In the genomic region with DNA sequence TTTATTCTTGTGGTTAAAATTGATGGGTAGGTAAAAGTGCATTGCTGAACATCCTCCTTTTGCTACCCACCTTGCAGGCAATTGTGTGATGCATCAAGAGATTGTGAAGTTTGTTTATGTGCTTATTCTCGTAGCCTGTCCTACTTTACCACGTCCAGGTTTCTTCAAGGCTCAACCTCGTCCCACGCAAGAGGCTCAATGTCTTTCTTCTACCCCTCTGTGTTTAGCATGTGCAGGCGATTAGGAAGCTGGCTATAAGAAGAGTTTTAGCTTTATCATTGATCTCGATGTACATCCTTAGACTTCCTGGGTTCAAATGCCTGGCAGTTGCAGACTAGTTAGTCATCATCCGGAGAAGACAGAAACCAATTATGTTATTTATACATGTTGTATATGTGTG, we compare ENCODE assay signal across 22 mouse cellular contexts. TPM values are rescaled to one million over a fixed set of nuclear protein-coding genes. Genes with fewer than 3 reads are reported as not detected.
A peak's percentile ranks its signal among the peaks of the same experiment; 100 is the strongest.
DNase-seq lines count a peak whose midpoint lies in the region; ATAC-seq and TF ChIP-seq lines count a peak whose summit lies in the region.
"Had no signal": no experiment of that assay in that cellular context is flagged by ENCODE, and none has a peak within 500 bp of the region (broad histone marks: within the 10 kb centered on the region; RNA-seq: fewer than 3 reads in every experiment).

No protein-coding gene starts in this region.

- H3K4me3 ChIP-seq in thymus, adult 2 months (ENCODE audit: control insufficient read depth, insufficient read depth, low read length) = no peak overlapping the region
- H3K4me3 ChIP-seq: embryonic facial prominence, embryonic 12.5 days; embryonic facial prominence, embryonic 15.5 days; gastrocnemius, adult 2 months; hindbrain, embryonic 12.5 days; hindbrain, embryonic 15.5 days had no signal

- DNase-seq in CD4-positive, CD25-positive, alpha-beta regulatory T cell, adult 2 months (ENCODE audit: low read depth, low spot score) = peak; percentile 43
- DNase-seq in T-cell, adult 2 months (ENCODE audit: low spot score) = peak; percentile 23
- DNase-seq in layer of hippocampus, adult 9-10 months (ENCODE audit: low spot score) = no peak
- DNase-seq in thymus, adult 2 months = no peak
- no peak for DNase-seq in left cerebral cortex, adult 11 months (ENCODE audit: low spot score)
- DNase-seq: cerebellum, adult 11 months; cerebellum, adult 2 months; cerebellum, adult 9-11 months; cerebellum, postnatal 25 days; forebrain, postnatal 0 days; gastrocnemius, adult 2 months; gastrocnemius, postnatal 14 days; heart, adult 11 months had no signal

- TF ChIP-seq CTCF in thymus, adult 2 months (IDR thresholded peaks at IDR 0.05; ENCODE audit: borderline replicate concordance, control insufficient read depth, extremely low read depth, insufficient read depth, low read length, poor library complexity) = no peak

- H3K27me3 ChIP-seq in thymus, adult 2 months (ENCODE audit: control insufficient read depth, insufficient read depth, low read length) = no peaks in the 10 kb centered on the region
- H3K27me3 ChIP-seq: embryonic facial prominence, embryonic 12.5 days; embryonic facial prominence, embryonic 15.5 days; hindbrain, embryonic 12.5 days; hindbrain, embryonic 15.5 days had no signal

- 42% methylated on average over 7 of the region's 7 CpGs for WGBS in thymus, adult 2 months

- ATAC-seq in inflammation-experienced regulatory T-cells, adult 6 months = peak; percentile 30
- ATAC-seq: forebrain, embryonic 14.5 days; forebrain, postnatal 0 days had no signal

- no peak overlapping the region for H3K27ac ChIP-seq in thymus, adult 2 months (ENCODE audit: control insufficient read depth, insufficient read depth, low read length)
- H3K27ac ChIP-seq: embryonic facial prominence, embryonic 12.5 days; embryonic facial prominence, embryonic 15.5 days; gastrocnemius, adult 2 months; hindbrain, embryonic 12.5 days; hindbrain, embryonic 15.5 days had no signal

- no peak for TF ChIP-seq POLR2A in thymus, adult 2 months (IDR thresholded peaks at IDR 0.05; ENCODE audit: control insufficient read depth, extremely low read depth, insufficient read depth, low read length, poor library complexity)

- no peaks in the 10 kb centered on the region for H3K36me3 ChIP-seq in thymus, adult 2 months (ENCODE audit: control insufficient read depth, insufficient read depth, low read length)
- H3K36me3 ChIP-seq: embryonic facial prominence, embryonic 12.5 days; embryonic facial prominence, embryonic 15.5 days; hindbrain, embryonic 12.5 days; hindbrain, embryonic 15.5 days had no signal

- H3K4me1 ChIP-seq in thymus, adult 2 months (replicated peaks; ENCODE audit: control insufficient read depth, insufficient read depth, low read length) = peaks cover 2% of the 10 kb centered on the region; the same call in 1 of the 2 replicates
- H3K4me1 ChIP-seq: embryonic facial prominence, embryonic 12.5 days; embryonic facial prominence, embryonic 15.5 days; hindbrain, embryonic 12.5 days; hindbrain, embryonic 15.5 days had no signal

RNA-seq across cellular contexts. Expression of a gene that starts 42.7 kb away (rescaled TPM):
- polyA plus RNA-seq in inflammation-experienced regulatory T-cells, adult 6 months (2017; shearing (Covaris generic)) = 100 to 1,000 TPM in 2 of 3 experiments, 10 to 100 TPM in 1; 91.9 to 193 (median 146) TPM
- polyA plus RNA-seq in thymus, adult 2 months (2012; rRNA removed) = 10.1 and 10.9 TPM in 2 replicates
- polyA plus RNA-seq: adrenal gland, adult 2 months; C2C12; forebrain, embryonic 11.5 days; forebrain, postnatal 0 days; hindbrain, embryonic 12.5 days had no signal

Comparison
In these comparisons a context has a peak if more than half of its experiments do, and no peak if none do; other contexts are left out.
1. DNase-seq: peak in CD4-positive, CD25-positive, alpha-beta regulatory T cell, adult 2 months (single experiment) and T-cell, adult 2 months (single experiment); none in layer of hippocampus, adult 9-10 months (single experiment), thymus, adult 2 months (single experiment) and left cerebral cortex, adult 11 months (single experiment).